Mouse (Mus musculus) hindbrain, embryonic 12.5 days (tissue): ENCODE measurements around the gene Bcas2. TPM values are rescaled to one million over a fixed set of nuclear protein-coding genes. Genes with fewer than 3 reads are reported as not detected.
"Not testable (repeated sequence)": the region's sequence is repeated elsewhere in the genome, so short reads cannot be mapped to it uniquely, and the experiment has no call there.

Experiments
- ATAC-seq: fragments of 200-750 bp; cut with Nextera tagmentation; 2 replicates; pipeline ENCODE4 v1.8.0; 2017; ENCODE audit warnings: moderate TSS enrichment; ENCODE audit not compliant: low FRiP score
- H3K27ac ChIP-seq: fragments of 300-500 bp; sonication (generic); 2 replicates; pipeline ENCODE4 v1.5.1; 2016; ENCODE audit warnings: mild to moderate bottlenecking
- H3K27me3 ChIP-seq: fragments of 300-500 bp; sonication (generic); 2 replicates; pipeline ENCODE4 v1.6.1; 2016; ENCODE audit warnings: mild to moderate bottlenecking
- H3K36me3 ChIP-seq: fragments of 300-500 bp; sonication (generic); 2 replicates; pipeline ENCODE4 v1.6.1; 2016; ENCODE audit warnings: mild to moderate bottlenecking
- H3K4me1 ChIP-seq: fragments of 300-500 bp; sonication (generic); 2 replicates; pipeline ENCODE4 v1.6.1; 2016
- H3K4me2 ChIP-seq: fragments of 300-500 bp; sonication (generic); replicated peaks from 2 replicates; pipeline ENCODE4 v1.6.1; 2016; ENCODE audit warnings: mild to moderate bottlenecking
- H3K4me3 ChIP-seq: fragments of 300-500 bp; sonication (generic); 2 replicates; pipeline ENCODE4 v1.5.1; 2016; ENCODE audit warnings: mild to moderate bottlenecking
- H3K9ac ChIP-seq: fragments of 300-500 bp; sonication (generic); 2 replicates; pipeline ENCODE4 v1.6.1; 2016; ENCODE audit warnings: mild to moderate bottlenecking, moderate library complexity
- H3K9me3 ChIP-seq: fragments of 300-500 bp; sonication (generic); replicated peaks from 2 replicates; pipeline ENCODE4 v1.6.1; 2016; ENCODE audit warnings: mild to moderate bottlenecking
- WGBS: fragments of 180-500 bp; shearing (Covaris S2); methylation state at CpG from one replicate; pipeline ENCODE4 v1.1.7; 2016; 5-methylcytosine and 5-hydroxymethylcytosine counted together
- polyA plus RNA-seq: library from polyadenylated mRNA; unstranded; fragments of >200 nt; fragmentation: Nextera tagmentation; extraction: Ambion mirVana; gene quantifications from 2 replicates; pipeline ENCODE4 v1.2.1, GENCODE M21; 2016

Gene Bcas2
- polyA plus RNA-seq, 1 experiment from 2014 or later: 226 TPM

GRCm38 (mm10) chr3:103204445-103204844, 33.0 kb downstream of the Bcas2 start:
- no peaks in the 10 kb centered on the region for H3K27me3 ChIP-seq
- no peak overlapping the region for H3K9ac ChIP-seq
- H3K4me3 ChIP-seq: no peak overlapping the region
- no peak overlapping the region for H3K4me2 ChIP-seq
- H3K4me1 ChIP-seq: no peaks in the 10 kb centered on the region
- no peaks in the 10 kb centered on the region; the same call in 1 of the 2 replicates for H3K9me3 ChIP-seq
- no peak for ATAC-seq
- WGBS: 95% methylated on average over 3 of the region's 3 CpGs
- H3K27ac ChIP-seq: no peak overlapping the region
- no peaks in the 10 kb centered on the region for H3K36me3 ChIP-seq

GRCm38 (mm10) chr3:103206393-103206792, 34.9 kb downstream of the Bcas2 start:
- H3K4me2 ChIP-seq: no peak overlapping the region
- H3K36me3 ChIP-seq: no peaks in the 10 kb centered on the region
- H3K27ac ChIP-seq: no peak overlapping the region
- 81% methylated on average over 6 of the region's 6 CpGs for WGBS
- no peaks in the 10 kb centered on the region for H3K9me3 ChIP-seq
- H3K9ac ChIP-seq: no peak overlapping the region
- H3K4me3 ChIP-seq: no peak overlapping the region
- H3K4me1 ChIP-seq: no peaks in the 10 kb centered on the region
- no peak for ATAC-seq
- H3K27me3 ChIP-seq: no peaks in the 10 kb centered on the region

GRCm38 (mm10) chr3:103207749-103208148, 36.3 kb downstream of the Bcas2 start:
- Histone ChIP-seq H3K27me3 (no peaks in the 10 kb centered on the region), H3K36me3 (no peaks in the 10 kb centered on the region), H3K4me3 (no peak overlapping the region), H3K9me3 (no peaks in the 10 kb centered on the region), H3K9ac (no peak overlapping the region), H3K4me1 (no peaks in the 10 kb centered on the region), H3K27ac (no peak overlapping the region), H3K4me2 (no peak overlapping the region)
- ATAC-seq: no peak
- 30% methylated on average over 5 of the region's 5 CpGs for WGBS

GRCm38 (mm10) chr3:103208237-103208636, 36.8 kb downstream of the Bcas2 start:
- 75% methylated on average over 2 of the region's 2 CpGs for WGBS
- H3K36me3 ChIP-seq: no peaks in the 10 kb centered on the region
- ATAC-seq: no peak
- H3K4me1 ChIP-seq: no peaks in the 10 kb centered on the region
- H3K9ac ChIP-seq: no peak overlapping the region
- no peaks in the 10 kb centered on the region for H3K27me3 ChIP-seq
- no peak overlapping the region for H3K27ac ChIP-seq
- H3K4me3 ChIP-seq: no peak overlapping the region
- H3K4me2 ChIP-seq: no peak overlapping the region
- H3K9me3 ChIP-seq: no peaks in the 10 kb centered on the region

- Histone ChIP-seq H3K9ac (no peak overlapping the region), H3K27ac (no peak overlapping the region), H3K9me3 (no peaks in the 10 kb centered on the region), H3K4me3 (no peak overlapping the region), H3K27me3 (no peaks in the 10 kb centered on the region), H3K4me1 (no peaks in the 10 kb centered on the region), H3K4me2 (no peak overlapping the region), H3K36me3 (no peaks in the 10 kb centered on the region)
- no peak for ATAC-seq
- 92% methylated on average over 2 of the region's 2 CpGs for WGBS
Observed at GRCm38 (mm10) chr3:103211101-103211500, 39.6 kb downstream of the Bcas2 start.

- WGBS: 91% methylated on average over 1 of the region's 1 CpGs
- H3K27ac ChIP-seq: no peak overlapping the region
- no peak overlapping the region for H3K4me3 ChIP-seq
- no peak overlapping the region for H3K4me2 ChIP-seq
- no peaks in the 10 kb centered on the region for H3K36me3 ChIP-seq
- H3K4me1 ChIP-seq: no peaks in the 10 kb centered on the region
- H3K9me3 ChIP-seq: no peaks in the 10 kb centered on the region
- ATAC-seq: no peak
- H3K27me3 ChIP-seq: no peaks in the 10 kb centered on the region
- no peak overlapping the region for H3K9ac ChIP-seq
Observed at GRCm38 (mm10) chr3:103212142-103212541, 40.7 kb downstream of the Bcas2 start.

GRCm38 (mm10) chr3:103213537-103213936, 42.1 kb downstream of the Bcas2 start:
- no peak for ATAC-seq
- H3K4me3 ChIP-seq: no peak overlapping the region
- no peaks in the 10 kb centered on the region for H3K27me3 ChIP-seq
- no peaks in the 10 kb centered on the region for H3K4me1 ChIP-seq
- H3K9me3 ChIP-seq: no peaks in the 10 kb centered on the region
- no peak overlapping the region for H3K27ac ChIP-seq
- no peak overlapping the region for H3K9ac ChIP-seq
- no peak overlapping the region for H3K4me2 ChIP-seq
- H3K36me3 ChIP-seq: no peaks in the 10 kb centered on the region
- 79% methylated on average over 5 of the region's 5 CpGs for WGBS

GRCm38 (mm10) chr3:103214593-103215285, 43.3 kb downstream of the Bcas2 start:
- Histone ChIP-seq H3K27ac (no peak overlapping the region), H3K9me3 (no peaks in the 10 kb centered on the region), H3K4me2 (no peak overlapping the region), H3K9ac (no peak overlapping the region), H3K36me3 (no peaks in the 10 kb centered on the region), H3K27me3 (no peaks in the 10 kb centered on the region), H3K4me3 (no peak overlapping the region), H3K4me1 (no peaks in the 10 kb centered on the region)
- ATAC-seq: no peak
- WGBS: 80% methylated on average over 8 of the region's 8 CpGs

- ATAC-seq, H3K4me3 ChIP-seq, H3K4me1 ChIP-seq, H3K4me2 ChIP-seq, H3K9me3 ChIP-seq, H3K27ac ChIP-seq, H3K9ac ChIP-seq, H3K36me3 ChIP-seq, H3K27me3 ChIP-seq: not testable (repeated sequence)
- WGBS: 93% methylated on average over 8 of the region's 8 CpGs
Observed at GRCm38 (mm10) chr3:103215399-103215798, 43.9 kb downstream of the Bcas2 start.

- Histone ChIP-seq H3K9ac (no peak overlapping the region), H3K4me3 (no peak overlapping the region), H3K36me3 (no peaks in the 10 kb centered on the region), H3K27ac (no peak overlapping the region), H3K4me2 (no peak overlapping the region), H3K27me3 (no peaks in the 10 kb centered on the region), H3K9me3 (no peaks in the 10 kb centered on the region), H3K4me1 (no peaks in the 10 kb centered on the region)
- ATAC-seq: no peak
- WGBS: 82% methylated on average over 2 of the region's 2 CpGs
Observed at GRCm38 (mm10) chr3:103221435-103221834, 50.0 kb downstream of the Bcas2 start.

- H3K4me3 ChIP-seq: no peak overlapping the region
- H3K27ac ChIP-seq: no peak overlapping the region
- H3K9ac ChIP-seq: no peak overlapping the region
- ATAC-seq: no peak
- peaks cover 11% of the 10 kb centered on the region; the same call in 1 of the 2 replicates for H3K9me3 ChIP-seq
- H3K4me1 ChIP-seq: no peaks in the 10 kb centered on the region
- H3K27me3 ChIP-seq: no peaks in the 10 kb centered on the region
- H3K36me3 ChIP-seq: no peaks in the 10 kb centered on the region
- H3K4me2 ChIP-seq: no peak overlapping the region
- WGBS: 54% methylated on average over 4 of the region's 4 CpGs
Observed at GRCm38 (mm10) chr3:103223752-103224151, 52.3 kb downstream of the Bcas2 start.

GRCm38 (mm10) chr3:103224231-103224765, 52.8 kb downstream of the Bcas2 start:
- H3K4me3 ChIP-seq: no peak overlapping the region
- no peaks in the 10 kb centered on the region for H3K4me1 ChIP-seq
- H3K36me3 ChIP-seq: no peaks in the 10 kb centered on the region
- no peak for ATAC-seq
- no peaks in the 10 kb centered on the region for H3K27me3 ChIP-seq
- WGBS: 82% methylated on average over 12 of the region's 12 CpGs
- peaks cover 11% of the 10 kb centered on the region; the same call in 1 of the 2 replicates for H3K9me3 ChIP-seq
- H3K9ac ChIP-seq: no peak overlapping the region
- H3K27ac ChIP-seq: no peak overlapping the region
- H3K4me2 ChIP-seq: no peak overlapping the region

- no peak overlapping the region for H3K27ac ChIP-seq
- no peak for ATAC-seq
- no peak overlapping the region for H3K9ac ChIP-seq
- no peaks in the 10 kb centered on the region for H3K36me3 ChIP-seq
- WGBS: 97% methylated on average over 1 of the region's 1 CpGs
- H3K4me2 ChIP-seq: no peak overlapping the region
- no peaks in the 10 kb centered on the region for H3K4me1 ChIP-seq
- H3K27me3 ChIP-seq: no peaks in the 10 kb centered on the region
- no peak overlapping the region for H3K4me3 ChIP-seq
- H3K9me3 ChIP-seq: peaks cover 11% of the 10 kb centered on the region; the same call in 1 of the 2 replicates
Observed at GRCm38 (mm10) chr3:103227729-103228128, 56.3 kb downstream of the Bcas2 start.
